Mouse (Mus musculus) lung, embryonic 14.5 days (tissue): ENCODE measurements at regions not wholly inside any gene's neighbourhood (a gene's known extent, or its start where the extent isn't known, plus 50 kb on each side); places are given as distances from the start of the nearest gene placed in this dataset.

ENCODE experiments used
- ATAC-seq: fragments of 200-750 bp; cut with Nextera tagmentation; 2 replicates; pipeline ENCODE4 v1.8.0; 2017; ENCODE audit warnings: mild to moderate bottlenecking, moderate TSS enrichment, moderate library complexity; ENCODE audit not compliant: insufficient read depth
- DNase-seq: peaks from one replicate; pipeline ENCODE4 v3.0.0-alpha.2; 2015
- H3K27ac ChIP-seq: fragments of 300-500 bp; sonication (generic); 2 replicates; pipeline ENCODE4 v1.5.1; 2014; ENCODE audit warnings: low read depth, mild to moderate bottlenecking, moderate library complexity
- H3K27me3 ChIP-seq: fragments of 300-500 bp; sonication (generic); 2 replicates; pipeline ENCODE4 v1.6.1; 2014; ENCODE audit warnings: low read length, control low read depth; ENCODE audit not compliant: insufficient read depth
- H3K36me3 ChIP-seq: fragments of 300-500 bp; sonication (generic); 2 replicates; pipeline ENCODE4 v1.6.1; 2014; ENCODE audit warnings: control low read depth; ENCODE audit not compliant: insufficient read depth
- H3K4me1 ChIP-seq: fragments of 300-500 bp; sonication (generic); 2 replicates; pipeline ENCODE4 v1.6.1; 2014; ENCODE audit warnings: antibody characterized with exemption, control low read depth; ENCODE audit not compliant: insufficient read depth
- H3K4me2 ChIP-seq: fragments of 300-500 bp; sonication (generic); 2 replicates; pipeline ENCODE4 v1.6.1; 2014; ENCODE audit warnings: mild to moderate bottlenecking
- H3K4me3 ChIP-seq: fragments of 300-500 bp; sonication (generic); 2 replicates; pipeline ENCODE4 v1.5.1; 2014; ENCODE audit warnings: low read depth, low read length
- H3K9ac ChIP-seq: fragments of 300-500 bp; sonication (generic); 2 replicates; pipeline ENCODE4 v1.6.1; 2014
- H3K9me3 ChIP-seq: fragments of 300-500 bp; sonication (generic); 2 replicates; pipeline ENCODE4 v1.6.1; 2016; ENCODE audit warnings: low read depth, low read length, control low read depth
- CTCF ChIP-seq: IDR thresholded peaks from 2 replicates; pipeline ENCODE4 v1.5.1; 2016; ENCODE audit warnings: antibody characterized with exemption, low read depth
- WGBS: fragments of 180-500 bp; shearing (Covaris S2); extraction: QIAGEN DNeasy Blood & Tissue Kit; methylation state at CpG from one replicate; pipeline ENCODE4 v1.1.7; 2014; 5-methylcytosine and 5-hydroxymethylcytosine counted together

DNA sequence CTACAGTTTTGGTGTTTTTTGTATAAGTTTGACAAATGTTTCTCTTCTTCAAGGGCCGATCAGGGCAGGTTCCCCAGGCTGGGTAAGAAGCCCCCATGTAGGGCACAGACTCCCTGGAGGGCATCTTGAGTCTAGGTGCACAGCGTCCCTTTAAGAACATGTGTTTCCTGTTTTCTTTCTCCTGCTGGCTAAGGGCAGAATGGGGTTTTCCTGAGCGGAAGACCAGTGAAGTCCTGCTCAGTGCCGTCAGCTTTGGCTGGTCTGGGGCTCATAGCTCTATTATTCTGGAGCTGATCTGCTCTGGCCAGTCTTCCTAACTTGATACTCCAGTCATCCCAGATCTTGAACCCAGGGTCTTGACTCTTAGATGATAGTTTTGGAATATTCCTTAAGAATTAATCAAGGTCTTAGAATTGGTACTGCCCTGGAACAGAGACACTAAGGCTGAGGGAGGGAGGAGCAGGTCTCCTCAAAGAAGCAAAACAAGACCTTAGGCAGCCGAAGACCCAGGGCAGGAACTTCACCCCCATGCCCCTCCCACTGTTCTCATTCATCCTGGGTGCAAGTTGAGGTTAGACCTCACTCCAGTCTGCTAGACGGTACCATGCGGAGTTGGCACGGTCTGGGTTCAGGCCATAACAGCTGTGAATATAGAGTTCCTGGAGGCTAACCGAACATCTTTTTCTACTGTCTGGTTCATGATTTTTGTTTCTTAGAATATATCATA lies 70.8 kb upstream of the Haao start:
- no peak overlapping the region for H3K4me3 ChIP-seq
- no peak overlapping the region for H3K9ac ChIP-seq
- no peaks in the 10 kb centered on the region for H3K27me3 ChIP-seq
- WGBS, result 64% methylated on average over 9 of the region's 9 CpGs
- H3K4me2 ChIP-seq, result no peak overlapping the region
- DNase-seq (peak; percentile 59), ATAC-seq (no peak)
- TF ChIP-seq CTCF, result no peak
- H3K27ac ChIP-seq, result peak overlapping the region; percentile 54; the same call in 1 of the 2 replicates
- peaks cover 26% of the 10 kb centered on the region for H3K4me1 ChIP-seq
- H3K36me3 ChIP-seq, result no peaks in the 10 kb centered on the region
- no peaks in the 10 kb centered on the region for H3K9me3 ChIP-seq

DNA sequence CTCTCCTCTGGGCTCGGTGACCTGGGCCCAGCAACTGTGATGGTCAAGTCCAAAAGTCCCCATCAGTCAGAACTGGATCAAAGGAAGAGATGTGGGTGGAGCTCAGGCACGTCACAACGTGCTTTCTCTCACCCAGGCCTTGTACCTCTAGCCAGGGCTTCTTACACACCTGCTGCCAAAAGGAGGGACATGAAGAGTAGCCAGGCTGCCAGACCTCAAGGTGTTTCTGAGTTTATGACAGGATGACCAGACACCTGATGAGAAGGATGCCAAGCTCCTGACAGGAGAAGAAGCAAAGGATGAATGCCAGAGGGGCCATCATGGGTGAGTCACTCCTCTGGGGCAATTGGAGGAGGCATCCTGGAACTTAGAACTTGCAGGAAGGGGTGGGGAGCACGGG lies 70.0 kb upstream of the Haao start:
- Histone ChIP-seq H3K9me3 (no peaks in the 10 kb centered on the region), H3K9ac (no peak overlapping the region), H3K4me3 (no peak overlapping the region), H3K27ac (peak overlapping the region; percentile 89; the same call in 1 of the 2 replicates), H3K4me2 (no peak overlapping the region), H3K36me3 (no peaks in the 10 kb centered on the region), H3K27me3 (no peaks in the 10 kb centered on the region), H3K4me1 (peaks cover 31% of the 10 kb centered on the region)
- TF ChIP-seq CTCF, result no peak
- 56% methylated on average over 4 of the region's 4 CpGs for WGBS
- DNase-seq (no peak), ATAC-seq (no peak)

DNA sequence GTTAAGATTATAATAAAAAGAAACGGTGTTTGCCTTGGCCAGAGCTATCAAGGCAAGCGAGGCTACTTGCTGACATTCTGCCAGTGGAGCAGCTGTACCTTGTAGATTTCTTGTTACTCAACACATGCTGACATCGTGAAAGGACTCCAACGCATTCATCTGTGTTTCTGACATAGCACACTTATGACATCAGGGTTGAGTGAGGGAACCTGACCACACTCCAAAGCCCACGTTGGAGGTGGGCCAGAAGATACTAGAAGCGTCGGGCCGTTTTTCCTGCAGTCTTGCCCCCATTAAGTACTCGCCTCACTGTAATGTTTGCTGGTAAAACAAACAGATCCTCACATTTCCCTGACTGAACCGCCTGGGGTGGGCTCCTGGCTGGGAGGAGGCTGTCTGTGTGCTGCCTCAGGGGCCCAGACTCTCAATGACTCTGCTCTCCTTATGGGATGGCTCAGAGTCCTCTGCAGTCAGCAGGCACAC lies 69.0 kb upstream of the Haao start:
- H3K27me3 ChIP-seq, result no peaks in the 10 kb centered on the region
- peaks cover 31% of the 10 kb centered on the region for H3K4me1 ChIP-seq
- WGBS, result 3% methylated on average over 10 of the region's 10 CpGs
- H3K36me3 ChIP-seq, result no peaks in the 10 kb centered on the region
- ATAC-seq (peak; percentile 95), DNase-seq (peak; percentile 99)
- no peaks in the 10 kb centered on the region for H3K9me3 ChIP-seq
- no peak for TF ChIP-seq CTCF
- peak overlapping the region; percentile 34 for H3K4me2 ChIP-seq
- H3K4me3 ChIP-seq, result no peak overlapping the region
- peak overlapping the region; percentile 89 for H3K27ac ChIP-seq
- H3K9ac ChIP-seq, result peak overlapping the region; percentile 20; the same call in 1 of the 2 replicates

DNA sequence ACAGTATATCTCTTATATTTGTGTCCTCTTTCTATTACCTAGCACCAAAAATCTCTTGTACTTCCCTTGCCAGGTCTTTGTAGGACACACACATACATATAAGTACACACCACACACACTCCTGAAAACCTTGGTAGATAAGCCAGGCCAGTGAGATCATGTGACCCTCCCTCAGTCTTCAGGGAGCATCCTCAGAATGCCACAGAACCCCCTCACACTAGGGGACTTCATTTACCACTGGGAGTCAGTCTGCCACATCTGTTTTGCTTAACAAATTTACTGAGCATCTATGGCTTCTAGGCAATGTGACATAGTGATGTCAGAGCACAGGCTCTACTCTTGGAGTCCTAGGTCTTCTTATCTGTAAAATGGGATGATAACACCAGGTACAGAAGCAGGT lies 67.3 kb upstream of the Haao start:
- DNase-seq, result no peak
- peaks cover 31% of the 10 kb centered on the region for H3K4me1 ChIP-seq
- no peak for TF ChIP-seq CTCF
- H3K36me3 ChIP-seq, result no peaks in the 10 kb centered on the region
- H3K27ac ChIP-seq, result no peak overlapping the region
- H3K9me3 ChIP-seq, result no peaks in the 10 kb centered on the region
- no peak overlapping the region for H3K4me2 ChIP-seq
- H3K4me3 ChIP-seq, result no peak overlapping the region
- ATAC-seq, result no peak
- no peak overlapping the region for H3K9ac ChIP-seq
- H3K27me3 ChIP-seq, result no peaks in the 10 kb centered on the region

DNA sequence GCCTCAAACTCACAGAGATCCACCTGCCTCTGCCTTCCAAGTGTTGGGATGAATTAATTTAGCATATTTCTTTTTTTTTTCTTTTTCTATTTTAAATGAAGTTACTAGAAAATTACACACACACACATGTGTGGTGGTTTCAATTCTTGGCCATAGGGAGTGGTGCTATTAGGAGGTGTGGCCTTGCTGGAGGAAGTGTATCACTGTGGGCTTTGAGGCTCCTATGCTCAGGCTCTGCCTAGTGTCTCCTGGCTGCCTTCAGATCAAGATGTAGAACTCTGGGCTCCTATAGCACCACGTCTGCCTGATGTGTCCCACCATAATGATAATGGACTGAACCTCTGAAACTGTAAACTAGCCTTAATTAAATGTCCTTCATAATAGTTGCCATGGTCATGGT lies 66.8 kb upstream of the Haao start:
- Histone ChIP-seq H3K27me3 (no peaks in the 10 kb centered on the region), H3K9me3 (no peaks in the 10 kb centered on the region), H3K9ac (no peak overlapping the region), H3K36me3 (no peaks in the 10 kb centered on the region), H3K4me1 (peaks cover 31% of the 10 kb centered on the region), H3K27ac (no peak overlapping the region), H3K4me2 (no peak overlapping the region), H3K4me3 (no peak overlapping the region)
- ATAC-seq (no peak), DNase-seq (no peak)
- WGBS, result 83% methylated on average over 1 of the region's 1 CpGs
- no peak for TF ChIP-seq CTCF

DNA sequence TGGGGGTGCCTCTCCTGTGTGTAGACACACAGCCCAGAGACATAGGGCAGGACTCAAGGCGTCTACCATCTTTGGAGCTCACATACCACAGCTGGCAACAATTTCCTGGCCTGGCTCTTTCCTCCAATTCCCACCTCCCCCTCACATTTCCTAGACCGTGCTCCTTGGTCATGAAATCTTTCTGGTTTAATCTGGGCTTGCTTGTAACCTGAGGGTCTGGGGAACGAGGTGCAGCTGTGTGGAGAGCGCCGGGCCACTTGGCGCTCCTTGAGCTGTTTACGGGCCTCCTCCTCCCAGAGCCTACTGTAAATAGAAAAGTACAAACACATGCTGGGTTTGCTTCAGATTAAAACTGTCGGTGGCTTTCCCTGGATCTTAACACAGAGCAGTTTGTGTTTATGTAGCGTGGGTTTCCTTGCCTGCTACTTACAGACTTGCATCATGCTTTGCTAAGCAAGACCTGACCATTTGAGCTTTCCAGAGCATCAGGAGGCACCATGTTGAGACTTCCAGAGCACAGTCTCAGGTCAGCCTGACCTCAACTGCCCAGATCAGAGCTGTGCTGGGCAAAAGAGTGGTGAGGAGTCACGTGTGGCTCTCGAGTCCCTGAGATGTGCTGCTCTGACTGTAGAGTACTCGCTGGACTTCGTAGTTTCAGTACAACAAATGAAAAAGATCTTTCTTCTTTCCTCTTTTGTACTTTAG lies 66.1 kb upstream of the Haao start:
- peak overlapping the region; percentile 58; the same call in 1 of the 2 replicates for H3K27ac ChIP-seq
- ATAC-seq (no peak), DNase-seq (peak; percentile 49)
- no peaks in the 10 kb centered on the region for H3K9me3 ChIP-seq
- H3K4me2 ChIP-seq, result no peak overlapping the region
- no peak overlapping the region for H3K4me3 ChIP-seq
- H3K9ac ChIP-seq, result no peak overlapping the region
- no peaks in the 10 kb centered on the region for H3K27me3 ChIP-seq
- WGBS, result 48% methylated on average over 13 of the region's 13 CpGs
- H3K4me1 ChIP-seq, result peaks cover 31% of the 10 kb centered on the region
- no peaks in the 10 kb centered on the region for H3K36me3 ChIP-seq
- TF ChIP-seq CTCF, result no peak

DNA sequence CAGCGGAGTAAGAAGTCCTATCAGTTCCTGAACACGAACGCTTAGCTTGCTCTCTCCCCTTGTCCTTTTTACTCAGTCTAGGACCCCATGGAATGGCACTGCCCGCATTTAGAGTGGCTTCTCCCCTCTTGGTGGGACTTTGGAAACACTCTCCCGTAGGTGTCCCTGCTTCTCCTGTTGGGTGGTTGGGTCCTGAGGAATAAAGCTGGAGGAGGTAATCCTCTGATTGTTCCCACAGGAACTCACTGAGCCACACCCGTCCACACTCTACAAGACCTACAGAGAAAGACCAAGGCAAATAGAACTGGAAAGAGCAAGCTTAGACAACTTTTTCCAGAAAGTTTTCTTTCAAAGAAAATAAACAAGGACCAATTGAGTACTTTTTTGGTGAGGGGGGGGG lies 64.7 kb upstream of the Haao start:
- Histone ChIP-seq H3K36me3 (no peaks in the 10 kb centered on the region), H3K4me3 (no peak overlapping the region), H3K27me3 (no peaks in the 10 kb centered on the region), H3K27ac (no peak overlapping the region), H3K4me1 (peaks cover 24% of the 10 kb centered on the region), H3K4me2 (no peak overlapping the region), H3K9me3 (no peaks in the 10 kb centered on the region), H3K9ac (no peak overlapping the region)
- DNase-seq, result no peak
- WGBS, result 90% methylated on average over 6 of the region's 6 CpGs
- no peak for ATAC-seq
- no peak for TF ChIP-seq CTCF
